Mouse (Mus musculus): ENCODE measurements around the gene Pcbp2.

DNA sequence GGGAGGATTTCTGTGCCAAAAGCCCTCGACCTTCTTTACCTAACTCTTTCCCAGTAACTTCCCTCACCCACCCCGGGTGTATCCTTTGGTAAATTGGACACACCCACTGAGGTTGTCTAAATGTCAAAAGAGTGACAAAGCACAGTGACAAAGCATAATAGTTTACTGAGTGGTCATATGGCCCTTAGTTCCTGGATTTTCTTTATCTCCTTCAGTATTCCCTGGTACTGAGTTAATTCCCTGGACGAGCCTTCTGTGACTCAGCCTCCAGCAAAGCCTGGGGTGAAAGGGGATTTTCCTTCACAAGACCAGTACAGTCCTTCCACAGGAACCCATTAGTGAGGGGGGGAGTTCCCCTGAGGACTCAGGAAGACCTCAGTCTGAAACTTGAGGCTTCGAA, 9.4 kb upstream of the Pcbp2 start:
- TF ChIP-seq EP300 (IDR thresholded peaks at IDR 0.05; ENCODE audit: low read depth) (no peak), CTCF (IDR thresholded peaks at IDR 0.05; ENCODE audit: low read depth) (no peak)

Measured in liver, postnatal 0 days (tissue).